Mouse (Mus musculus) hindbrain, embryonic 14.5 days (tissue): ENCODE results near the gene Prss57. TPM values are rescaled to one million over a fixed set of nuclear protein-coding genes. Genes with fewer than 3 reads are reported as not detected.

Experiments used
- ATAC-seq: fragments of 200-750 bp; cut with Nextera tagmentation; 2 replicates; pipeline ENCODE4 v1.8.0; 2017; ENCODE audit warnings: moderate number of reproducible peaks, mild to moderate bottlenecking, moderate TSS enrichment, moderate library complexity; ENCODE audit not compliant: low FRiP score
- DNase-seq: peaks from one replicate; pipeline ENCODE4 v3.0.0-alpha.2; 2015; ENCODE audit warnings: low spot score
- H3K27ac ChIP-seq: fragments of 300-500 bp; sonication (generic); 2 replicates; pipeline ENCODE4 v1.5.1; 2014; ENCODE audit warnings: mild to moderate bottlenecking, moderate library complexity
- H3K27me3 ChIP-seq: fragments of 300-500 bp; sonication (generic); 2 replicates; pipeline ENCODE4 v1.6.1; 2014; ENCODE audit warnings: mild to moderate bottlenecking, low read length, mixed read lengths; ENCODE audit not compliant: control insufficient read depth, insufficient read depth
- H3K36me3 ChIP-seq: fragments of 300-500 bp; sonication (generic); replicated peaks from 2 replicates; pipeline ENCODE4 v1.6.1; 2014; ENCODE audit not compliant: control insufficient read depth, insufficient read depth
- H3K4me1 ChIP-seq: fragments of 300-500 bp; sonication (generic); replicated peaks from 2 replicates; pipeline ENCODE4 v1.6.1; 2014; ENCODE audit warnings: antibody characterized with exemption, low read length, mixed read lengths; ENCODE audit not compliant: control insufficient read depth, insufficient read depth
- H3K4me2 ChIP-seq: fragments of 300-500 bp; sonication (generic); replicated peaks from 2 replicates; pipeline ENCODE4 v1.6.1; 2014; ENCODE audit warnings: mild to moderate bottlenecking, moderate library complexity
- H3K4me3 ChIP-seq: fragments of 300-500 bp; sonication (generic); replicated peaks from 2 replicates; pipeline ENCODE4 v1.5.1; 2014; ENCODE audit warnings: mild to moderate bottlenecking, low read length
- H3K9ac ChIP-seq: fragments of 300-500 bp; sonication (generic); 2 replicates; pipeline ENCODE4 v1.6.1; 2014
- H3K9me3 ChIP-seq: fragments of 300-500 bp; sonication (generic); 2 replicates; pipeline ENCODE4 v1.6.1; 2016; ENCODE audit warnings: low read length; ENCODE audit not compliant: control insufficient read depth
- WGBS: fragments of 180-500 bp; shearing (Covaris S2); extraction: QIAGEN DNeasy Blood & Tissue Kit; methylation state at CpG from one replicate; pipeline ENCODE4 v1.1.7; 2014; 5-methylcytosine and 5-hydroxymethylcytosine counted together
- polyA plus RNA-seq: library from polyadenylated mRNA; unstranded; fragments of >200 nt; fragmentation: Nextera tagmentation; extraction: Ambion mirVana; gene quantifications from 2 replicates; pipeline ENCODE4 v1.2.1, GENCODE M21; 2014

Gene Prss57
- 0.08 and 0.29 TPM in 2 replicates for polyA plus RNA-seq

DNA sequence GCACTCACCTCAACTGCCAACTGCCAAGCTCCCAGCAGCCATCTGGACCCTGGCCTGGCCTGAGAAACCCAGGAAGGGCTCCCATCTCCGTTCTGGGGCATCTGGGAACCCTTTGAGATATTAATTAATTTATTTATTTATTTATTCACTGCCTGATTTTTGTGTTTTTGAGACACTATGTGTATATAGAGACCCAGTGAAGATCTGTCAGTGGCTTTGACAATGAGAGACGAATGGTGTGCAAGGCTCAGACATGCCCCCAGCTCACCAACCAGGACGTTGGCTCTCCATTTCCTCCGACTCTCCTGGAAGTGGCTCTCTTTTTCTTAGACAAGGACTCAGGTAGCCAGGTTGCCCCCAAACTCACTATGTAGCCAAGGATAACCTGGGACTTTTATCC, at the start of gene Prss57:
Gene Prss57 (minus strand): TSS at position 101 of the 400 bp plus-strand sequence.
- Histone ChIP-seq H3K4me2 (no peak within 1 kb of the TSS), H3K4me1 (peaks cover 8% of the 10 kb centered on the region; the same call in 1 of the 2 replicates), H3K9me3 (no peaks in the 10 kb centered on the region), H3K4me3 (no peak within 1 kb of the TSS), H3K36me3 (no peaks in the 10 kb centered on the region), H3K9ac (no peak within 1 kb of the TSS), H3K27ac (no peak within 1 kb of the TSS), H3K27me3 (no peaks in the 10 kb centered on the region)
- ATAC-seq (no peak), DNase-seq (no peak)
- 88% methylated on average over 4 of the region's 4 CpGs for WGBS

DNA sequence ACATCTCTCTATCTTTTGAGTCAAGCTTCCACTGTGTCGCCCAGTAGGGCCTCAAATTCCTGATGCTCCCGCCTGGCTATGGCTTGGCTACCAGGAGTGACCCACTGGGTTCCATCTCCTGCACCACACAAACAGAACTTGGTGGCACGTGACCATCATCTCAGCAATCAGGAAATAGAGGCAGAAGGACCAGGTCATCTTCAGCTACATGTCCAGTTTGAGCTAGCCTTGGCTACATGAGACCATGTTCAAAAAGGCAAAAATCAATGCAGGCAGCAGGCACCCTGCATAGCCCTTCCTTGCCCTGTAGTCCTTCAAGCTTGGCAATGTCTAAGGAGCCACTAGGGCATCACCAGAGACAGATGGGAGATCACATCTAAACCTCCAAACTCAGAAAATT, 49.3 kb upstream of the Prss57 start:
- Histone ChIP-seq H3K4me1 (peaks cover 19% of the 10 kb centered on the region), H3K27me3 (no peaks in the 10 kb centered on the region), H3K9ac (no peak overlapping the region), H3K27ac (no peak overlapping the region), H3K36me3 (no peaks in the 10 kb centered on the region), H3K9me3 (no peaks in the 10 kb centered on the region), H3K4me2 (no peak overlapping the region; the same call in 1 of the 2 replicates), H3K4me3 (no peak overlapping the region)
- 91% methylated on average over 3 of the region's 3 CpGs for WGBS
- no peak for DNase-seq
- ATAC-seq = no peak

DNA sequence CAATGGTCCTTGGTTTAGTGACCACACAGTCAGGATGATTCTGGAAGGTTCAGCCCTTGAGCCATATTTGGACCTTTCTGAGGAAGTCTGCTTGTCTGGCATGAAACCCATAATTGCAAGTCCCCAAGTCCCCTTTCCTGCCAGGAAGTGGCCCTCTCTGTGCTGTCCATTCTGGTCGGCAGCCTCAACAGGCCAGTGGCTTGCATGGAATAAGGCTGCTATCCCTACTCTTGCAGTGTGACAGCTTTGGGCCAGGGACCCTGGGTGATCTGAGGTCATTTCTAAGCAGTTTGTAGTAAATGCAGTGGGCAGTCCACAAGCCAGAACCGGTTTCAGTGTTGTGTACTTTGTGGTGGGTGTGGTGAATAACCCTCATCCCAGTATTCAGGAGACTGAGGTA, 47.4 kb upstream of the Prss57 start:
- 78% methylated on average over 2 of the region's 2 CpGs for WGBS

DNA sequence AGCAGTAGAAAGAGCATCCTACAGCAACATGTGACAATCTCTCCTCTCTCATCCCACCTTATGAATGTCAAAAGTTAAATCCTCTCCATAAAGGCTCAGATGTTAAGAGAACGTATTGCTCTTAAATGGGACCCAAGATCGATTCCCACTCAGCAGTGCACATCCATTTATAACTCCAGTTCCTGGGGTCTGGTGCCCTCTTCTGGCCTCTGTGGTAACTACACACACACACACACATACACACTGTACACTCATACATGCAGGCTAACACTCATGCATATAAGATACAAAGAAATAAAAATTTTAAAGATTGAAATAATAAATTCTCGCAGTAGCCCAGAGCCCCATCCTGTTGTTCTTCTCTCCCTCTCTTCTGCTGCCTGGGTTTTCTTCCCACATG, 46.2 kb upstream of the Prss57 start:
- 99% methylated on average over 3 of the region's 3 CpGs for WGBS
- ATAC-seq = no peak

More for the DNA sequence above, 47.4 kb upstream of the Prss57 start:
- H3K9ac ChIP-seq = no peak overlapping the region
- no peak overlapping the region for H3K27ac ChIP-seq
- no peak overlapping the region for H3K4me2 ChIP-seq
- H3K9me3 ChIP-seq = no peaks in the 10 kb centered on the region
- no peaks in the 10 kb centered on the region for H3K27me3 ChIP-seq
- DNase-seq (no peak), ATAC-seq (no peak)
- H3K4me3 ChIP-seq = no peak overlapping the region
- no peaks in the 10 kb centered on the region for H3K36me3 ChIP-seq
- H3K4me1 ChIP-seq = peaks cover 13% of the 10 kb centered on the region

DNA sequence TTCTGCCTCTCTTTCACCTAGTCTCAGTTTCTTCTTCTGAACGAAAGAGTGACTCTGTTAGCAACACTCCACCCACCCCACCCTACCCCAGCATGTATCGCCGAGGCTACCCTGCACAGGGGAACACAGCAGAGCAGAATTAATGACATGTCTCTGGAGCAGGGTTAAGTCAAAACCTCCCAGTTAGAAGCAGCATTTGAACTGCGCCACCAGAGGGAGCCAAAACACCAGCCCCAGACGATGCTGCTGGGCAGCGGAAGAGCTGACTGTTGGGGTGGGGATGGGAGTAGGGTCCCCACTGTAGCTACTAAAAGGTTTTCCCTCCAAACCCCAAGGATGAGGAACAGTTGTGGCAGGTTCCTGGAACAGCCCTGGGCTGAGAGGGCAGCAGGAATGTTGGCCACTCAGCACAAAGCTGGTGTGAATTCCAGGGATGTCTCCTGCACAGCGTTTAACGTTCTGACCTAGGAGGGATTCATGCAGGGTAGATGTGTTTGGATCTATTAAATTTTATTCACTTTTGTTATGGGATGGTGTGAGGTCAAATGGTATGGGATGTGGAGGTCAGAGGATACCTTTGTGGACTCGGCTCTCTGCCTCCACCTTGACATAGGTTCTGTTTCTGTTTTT, 44.1 kb upstream of the Prss57 start:
- no peak overlapping the region for H3K4me3 ChIP-seq
- H3K4me2 ChIP-seq = no peak overlapping the region
- H3K36me3 ChIP-seq = no peaks in the 10 kb centered on the region
- H3K27me3 ChIP-seq = no peaks in the 10 kb centered on the region
- ATAC-seq (peak; percentile 56), DNase-seq (peak; percentile 82)
- H3K9me3 ChIP-seq = no peaks in the 10 kb centered on the region
- no peak overlapping the region for H3K27ac ChIP-seq
- WGBS = 24% methylated on average over 9 of the region's 9 CpGs
- H3K9ac ChIP-seq = no peak overlapping the region
- H3K4me1 ChIP-seq = no peaks in the 10 kb centered on the region

More for the DNA sequence above, 46.2 kb upstream of the Prss57 start:
- Histone ChIP-seq H3K9ac (no peak overlapping the region), H3K4me2 (no peak overlapping the region), H3K27me3 (no peaks in the 10 kb centered on the region), H3K27ac (no peak overlapping the region), H3K9me3 (no peaks in the 10 kb centered on the region), H3K4me3 (no peak overlapping the region), H3K36me3 (no peaks in the 10 kb centered on the region), H3K4me1 (peaks cover 11% of the 10 kb centered on the region; the same call in 1 of the 2 replicates)
- DNase-seq = no peak

DNA sequence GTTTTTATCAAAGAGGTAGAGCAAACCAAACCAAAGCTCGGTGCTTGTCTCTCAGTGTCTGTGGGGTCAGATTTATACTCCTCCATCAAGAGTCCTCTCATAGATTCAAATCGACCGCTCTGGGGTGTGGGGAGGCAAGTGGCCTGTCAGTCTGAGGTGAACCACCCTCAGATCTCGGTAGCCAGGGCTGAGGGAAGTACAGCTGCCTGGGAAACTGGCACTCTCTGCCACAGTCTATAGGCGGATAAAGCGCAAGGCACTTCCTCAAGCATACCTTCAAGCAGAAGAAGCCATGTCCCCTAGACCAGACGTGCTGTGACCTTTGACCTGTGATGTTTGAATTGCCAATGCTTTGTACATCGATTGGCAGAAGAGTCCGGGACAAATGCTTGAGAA, 42.0 kb upstream of the Prss57 start:
- H3K4me2 ChIP-seq = no peak overlapping the region
- no peak overlapping the region for H3K9ac ChIP-seq
- no peak overlapping the region for H3K27ac ChIP-seq
- no peaks in the 10 kb centered on the region for H3K9me3 ChIP-seq
- no peaks in the 10 kb centered on the region for H3K4me1 ChIP-seq
- H3K4me3 ChIP-seq = no peak overlapping the region
- ATAC-seq = no peak
- WGBS = 72% methylated on average over 9 of the region's 9 CpGs
- DNase-seq = no peak
- H3K27me3 ChIP-seq = no peaks in the 10 kb centered on the region
- no peaks in the 10 kb centered on the region for H3K36me3 ChIP-seq

DNA sequence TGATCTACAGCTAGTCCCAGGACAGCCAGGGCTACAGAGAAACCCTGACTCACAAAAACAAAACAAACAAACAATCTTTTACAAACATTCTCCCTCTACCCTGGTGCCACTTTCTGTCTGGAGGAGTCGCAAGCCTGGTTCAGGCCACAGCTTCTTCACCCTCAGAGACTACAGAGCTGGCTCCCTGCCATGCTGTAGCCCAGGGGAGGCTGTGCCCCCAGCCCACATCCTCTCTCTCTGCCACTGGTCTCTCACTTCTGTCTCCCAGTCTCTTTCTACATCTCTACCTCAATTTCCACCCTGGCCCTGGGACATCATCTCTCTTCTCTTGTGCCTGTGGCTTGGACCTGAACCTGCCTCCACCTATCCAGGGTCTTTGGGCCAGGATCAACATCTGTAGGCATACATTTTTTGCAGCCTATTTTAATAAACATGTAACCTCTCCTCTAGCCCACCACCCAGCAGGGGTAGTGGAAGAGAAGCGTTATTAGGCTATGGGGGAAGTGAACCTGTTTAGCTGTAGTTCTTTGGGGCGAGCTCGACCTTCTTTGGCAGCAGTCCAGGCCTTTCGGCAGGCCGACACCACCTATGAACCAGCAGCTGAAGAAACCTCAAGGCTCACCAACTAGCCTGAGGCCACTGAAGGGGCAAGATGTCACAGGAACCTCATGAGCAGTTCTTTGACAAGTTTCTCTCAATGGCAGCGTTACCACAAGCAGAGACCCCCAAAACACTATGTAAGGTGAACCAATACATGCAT, 41.4 kb upstream of the Prss57 start:
- H3K4me1 ChIP-seq = no peaks in the 10 kb centered on the region
- H3K4me3 ChIP-seq = no peak overlapping the region
- no peak overlapping the region for H3K4me2 ChIP-seq
- ATAC-seq (no peak), DNase-seq (no peak)
- no peaks in the 10 kb centered on the region for H3K9me3 ChIP-seq
- WGBS = 77% methylated on average over 7 of the region's 7 CpGs
- no peaks in the 10 kb centered on the region for H3K36me3 ChIP-seq
- H3K27me3 ChIP-seq = no peaks in the 10 kb centered on the region
- H3K9ac ChIP-seq = no peak overlapping the region
- no peak overlapping the region for H3K27ac ChIP-seq

DNA sequence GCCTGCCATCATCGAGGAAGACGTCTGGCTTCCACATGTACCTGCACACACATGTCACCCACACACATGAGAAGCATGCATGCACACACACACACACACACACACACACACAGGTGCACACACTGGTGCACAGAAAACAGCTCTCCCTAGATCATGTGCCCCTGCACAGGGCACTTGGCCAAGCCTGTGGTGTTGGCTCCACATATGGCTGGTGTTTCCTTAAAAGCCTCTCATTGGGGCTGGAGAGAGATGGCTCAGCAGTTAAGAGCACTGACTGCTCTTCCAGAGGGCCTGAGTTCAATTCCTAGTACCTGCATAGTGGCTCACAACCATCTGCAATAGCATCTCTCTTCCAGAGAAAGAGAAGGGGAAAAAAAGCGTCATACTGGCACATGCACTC, 40.8 kb upstream of the Prss57 start:
- H3K4me3 ChIP-seq = no peak overlapping the region
- H3K9me3 ChIP-seq = no peaks in the 10 kb centered on the region
- no peak overlapping the region for H3K9ac ChIP-seq
- no peak overlapping the region for H3K4me2 ChIP-seq
- H3K4me1 ChIP-seq = no peaks in the 10 kb centered on the region
- H3K27me3 ChIP-seq = no peaks in the 10 kb centered on the region
- no peak overlapping the region for H3K27ac ChIP-seq
- ATAC-seq = no peak
- DNase-seq = no peak
- WGBS = 80% methylated on average over 3 of the region's 3 CpGs
- H3K36me3 ChIP-seq = no peaks in the 10 kb centered on the region

DNA sequence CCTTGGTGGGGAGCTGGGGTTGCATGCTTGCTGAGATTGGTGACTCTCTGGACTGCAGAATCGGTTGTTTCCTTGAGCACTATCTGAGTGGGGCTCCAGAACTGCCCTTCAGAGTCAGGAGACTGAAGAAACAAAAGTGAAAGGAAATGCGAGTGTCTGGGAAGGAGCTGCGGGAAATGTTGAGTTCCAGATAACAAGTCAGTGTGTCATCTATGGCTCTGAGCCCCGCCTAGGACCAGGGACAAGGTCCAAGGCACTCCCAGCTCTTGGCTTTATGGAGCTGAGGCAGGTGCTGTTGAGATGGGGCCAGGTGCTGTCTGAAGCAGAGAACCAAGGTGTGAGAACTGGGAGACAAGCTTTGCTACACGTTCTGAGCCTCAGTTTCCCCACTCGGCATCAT, 33.7 kb upstream of the Prss57 start:
- H3K9ac ChIP-seq = no peak overlapping the region
- no peak overlapping the region for H3K4me3 ChIP-seq
- no peaks in the 10 kb centered on the region for H3K27me3 ChIP-seq
- DNase-seq = no peak
- no peak for ATAC-seq
- H3K4me1 ChIP-seq = peaks cover 5% of the 10 kb centered on the region; the same call in 1 of the 2 replicates
- no peaks in the 10 kb centered on the region for H3K9me3 ChIP-seq
- WGBS = 72% methylated on average over 6 of the region's 6 CpGs
- peaks cover 23% of the 10 kb centered on the region for H3K36me3 ChIP-seq
- no peak overlapping the region for H3K4me2 ChIP-seq
- no peak overlapping the region for H3K27ac ChIP-seq
